Mouse (Mus musculus) CD4-positive helper T cell, adult 2 months (primary cell): ENCODE data around the gene Larp1b.
"Not testable (repeated sequence)": the region's sequence is repeated elsewhere in the genome, so short reads cannot be mapped to it uniquely, and the experiment has no call there.

Source experiments
- DNase-seq: peaks from one replicate; pipeline ENCODE4 v3.0.0-alpha.2; 2012; ENCODE audit warnings: low read depth, missing footprints, low spot score

Larp1b gene

DNA sequence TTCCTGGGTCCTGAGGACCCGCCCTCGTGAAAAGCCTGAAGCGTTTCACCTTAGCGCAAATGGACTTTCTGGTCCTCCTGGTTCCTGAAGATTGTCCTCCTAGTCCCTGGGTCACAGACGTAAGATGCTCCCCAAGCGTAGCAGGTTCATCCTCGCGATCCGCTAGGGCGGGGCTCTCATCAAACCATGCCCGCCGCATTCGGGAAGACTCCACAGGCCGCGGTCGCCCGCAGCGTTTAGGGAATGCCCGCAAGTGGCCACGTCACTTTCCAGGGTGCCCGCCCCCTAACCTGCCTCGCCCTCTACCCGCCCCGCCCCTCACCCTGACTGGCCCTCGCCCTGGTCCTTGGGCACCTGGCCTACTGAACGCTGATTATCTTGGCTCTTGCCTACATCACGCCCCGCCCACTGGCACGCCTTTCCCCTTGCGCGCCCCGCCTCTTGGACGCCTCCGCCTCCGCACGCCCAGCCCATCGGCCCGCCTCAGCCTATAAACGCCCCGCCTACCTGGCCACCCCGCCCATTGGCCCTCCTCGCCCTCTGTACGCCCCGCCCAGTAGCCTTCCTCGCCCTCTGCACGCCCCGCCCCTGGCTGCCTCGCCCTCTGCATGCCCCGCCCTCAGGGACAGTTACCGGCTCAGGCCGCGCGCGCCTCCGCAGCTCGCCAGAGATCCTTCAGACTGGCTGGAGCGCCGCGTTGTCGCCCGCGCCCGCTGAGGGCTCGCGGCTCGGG lies at the start of gene Larp1b:
TSS of gene Larp1b (plus strand) at position 659 of the 733 bp plus-strand sequence.
- DNase-seq, result peak; percentile 98

DNA sequence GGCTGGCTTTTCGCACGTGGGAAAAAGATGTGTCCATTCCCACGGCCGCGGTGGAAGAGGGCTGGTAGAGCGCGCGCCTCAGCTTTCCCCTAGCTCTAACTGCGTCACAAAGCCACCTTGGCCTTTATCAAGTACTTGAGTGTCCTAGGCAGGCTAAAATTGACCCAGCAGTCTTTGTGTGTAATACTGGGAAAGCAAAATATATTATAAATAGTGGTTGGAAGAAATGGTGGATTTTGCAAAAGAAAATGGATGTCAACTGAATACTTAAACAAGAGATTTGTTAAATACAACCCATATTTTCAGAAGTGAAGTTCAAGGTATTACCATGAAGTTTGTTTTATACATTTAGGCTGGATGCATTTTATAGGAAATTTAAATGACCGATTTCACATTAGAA lies 47.2 kb upstream of the Larp1b start, which contains the start of gene 1700034I23Rik:
TSS of gene 1700034I23Rik (minus strand) at position 101 of the 400 bp plus-strand sequence.
- not testable (repeated sequence) for DNase-seq

DNA sequence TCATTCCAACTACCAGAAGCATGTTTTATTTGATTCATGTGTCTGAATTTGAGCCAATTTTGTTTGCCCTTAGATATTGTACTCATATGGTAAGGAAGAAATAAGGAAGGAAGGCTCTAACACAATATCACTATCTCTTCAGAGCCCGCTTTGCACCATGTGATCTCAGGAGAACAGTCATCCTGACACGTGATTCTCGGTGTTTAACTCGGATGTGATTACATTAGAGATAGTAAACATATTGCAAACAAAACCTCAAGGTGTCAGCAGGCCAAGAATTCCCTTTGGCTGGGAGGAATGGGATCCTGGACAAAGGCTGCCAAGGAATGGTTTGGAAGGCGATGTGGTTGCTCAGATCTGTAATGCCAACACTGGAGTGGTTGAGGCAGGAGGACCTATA lies 11.4 kb upstream of the Larp1b start:
- no peak for DNase-seq

DNA sequence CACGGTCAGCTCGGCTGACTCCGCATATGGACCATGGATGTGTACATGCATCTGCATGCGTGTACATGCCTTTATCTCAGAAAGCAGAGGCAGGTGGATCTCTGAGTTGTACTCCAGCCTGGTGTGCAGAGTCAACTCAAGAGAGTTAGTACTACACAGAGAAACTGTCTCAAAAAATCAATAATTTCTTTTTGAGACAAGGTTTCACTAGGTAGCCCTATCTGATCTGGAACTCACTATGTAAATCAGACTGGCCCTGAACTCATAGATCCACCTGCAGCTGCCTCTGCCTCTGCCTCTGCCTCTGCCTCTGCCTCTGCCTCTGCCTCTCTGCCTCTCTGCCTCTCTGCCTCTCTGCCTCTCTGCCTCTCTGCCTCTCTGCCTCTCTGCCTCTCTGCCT lies 11.0 kb upstream of the Larp1b start:
- DNase-seq, result no peak

DNA sequence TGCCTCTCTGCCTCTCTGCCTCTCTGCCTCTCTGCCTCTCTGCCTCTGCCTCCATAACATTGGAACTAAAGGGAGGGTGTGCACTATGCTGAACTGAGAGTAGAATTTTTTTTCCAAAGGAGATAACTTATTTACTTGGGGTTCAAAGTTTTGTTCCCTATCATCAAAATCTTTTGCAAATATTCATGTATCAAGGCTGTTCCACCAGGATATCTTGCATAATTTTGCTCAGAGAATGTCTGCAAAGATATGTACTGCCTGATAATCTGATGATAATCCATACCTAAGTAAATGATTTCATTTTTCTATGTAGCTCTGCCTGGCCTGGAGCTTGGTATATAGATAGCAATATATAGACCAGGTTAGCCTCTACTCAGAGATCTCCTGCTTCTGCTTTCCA lies 10.6 kb upstream of the Larp1b start:
- no peak for DNase-seq

DNA sequence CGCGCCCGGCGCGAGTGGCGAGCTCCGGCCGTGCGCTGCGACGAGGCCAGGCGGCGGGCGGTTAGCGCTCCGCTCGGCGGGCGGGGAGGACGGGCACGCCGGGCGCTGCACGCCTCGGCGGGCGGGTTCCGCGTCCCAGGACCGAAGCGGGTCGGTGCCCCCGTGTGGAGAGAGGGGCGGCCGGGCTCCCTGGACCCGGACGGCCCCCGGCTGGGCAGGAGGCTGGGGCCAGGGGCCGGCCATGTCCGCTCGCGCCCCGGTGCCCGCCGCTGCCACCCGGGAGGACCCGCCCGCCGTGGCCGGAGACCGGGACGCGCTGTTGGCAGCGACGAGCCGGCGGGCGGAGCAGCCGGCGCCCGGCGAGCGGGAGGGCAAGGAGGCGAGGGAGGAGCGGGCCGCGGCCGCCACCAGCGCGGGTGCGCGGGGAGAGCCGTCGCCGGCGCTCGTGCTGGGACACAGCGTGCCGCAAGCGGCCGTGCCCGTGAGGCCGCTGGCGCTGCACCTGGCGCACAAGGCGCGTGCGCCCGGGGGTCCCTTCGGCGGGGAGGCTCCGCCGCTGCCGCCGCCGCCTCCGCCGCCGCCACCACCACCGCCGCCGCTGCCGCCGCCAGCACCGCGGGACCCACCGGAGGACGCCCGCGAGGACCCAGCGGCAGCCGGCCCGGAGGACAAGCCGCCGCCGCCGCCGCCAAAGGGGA lies 424 bp downstream of the Larp1b start:
- DNase-seq, result peak; percentile 67

DNA sequence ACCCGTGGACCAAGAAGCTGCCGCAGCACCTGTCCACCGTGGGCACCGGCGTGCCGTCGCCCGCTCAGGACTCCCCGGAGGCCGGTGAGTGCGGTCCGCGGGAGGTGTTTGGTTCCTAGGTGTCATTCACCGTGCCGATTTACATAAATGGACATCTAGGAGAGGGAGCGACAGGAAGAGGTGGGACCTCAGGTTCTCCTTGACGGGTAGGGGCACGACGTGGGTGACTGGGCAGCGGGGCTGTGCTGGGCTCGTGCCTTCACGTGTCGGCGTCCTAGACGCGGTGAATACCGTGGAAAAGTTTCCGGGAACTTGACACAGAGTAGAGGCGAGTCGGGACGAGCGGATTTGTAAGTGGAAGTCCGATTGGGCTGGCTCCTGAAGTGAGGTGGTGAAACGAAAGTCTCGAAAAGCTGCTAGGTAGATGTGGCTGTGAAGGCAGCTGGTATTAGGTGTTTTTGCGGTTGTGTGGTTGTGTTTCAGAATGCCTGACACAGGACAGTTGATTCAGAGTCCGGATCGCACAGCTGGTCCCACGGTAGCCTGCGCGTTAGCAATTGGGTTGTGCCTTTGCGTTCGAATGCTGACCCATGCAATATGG lies 1.1 kb downstream of the Larp1b start:
- DNase-seq, result peak; percentile 75

DNA sequence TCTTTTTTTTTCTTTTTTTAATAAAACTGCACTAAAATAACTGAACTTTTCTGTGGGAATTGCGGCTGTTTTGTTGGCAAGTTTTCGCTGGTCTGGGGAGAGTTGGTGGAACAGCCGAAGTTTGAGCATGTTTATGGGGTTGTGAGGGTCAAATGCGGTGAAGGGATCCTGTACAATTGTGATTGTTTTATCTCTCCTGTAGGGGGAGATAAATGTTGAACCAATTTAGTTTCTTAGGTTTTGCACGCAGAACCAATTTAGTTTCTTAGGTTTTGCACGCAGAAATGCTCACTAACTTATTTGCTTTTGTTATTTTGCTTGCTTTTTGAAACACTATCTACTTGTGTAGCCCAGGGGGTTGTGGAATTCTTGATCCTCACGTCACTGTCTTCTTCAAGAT lies 1.7 kb downstream of the Larp1b start:
- peak; percentile 62 for DNase-seq

DNA sequence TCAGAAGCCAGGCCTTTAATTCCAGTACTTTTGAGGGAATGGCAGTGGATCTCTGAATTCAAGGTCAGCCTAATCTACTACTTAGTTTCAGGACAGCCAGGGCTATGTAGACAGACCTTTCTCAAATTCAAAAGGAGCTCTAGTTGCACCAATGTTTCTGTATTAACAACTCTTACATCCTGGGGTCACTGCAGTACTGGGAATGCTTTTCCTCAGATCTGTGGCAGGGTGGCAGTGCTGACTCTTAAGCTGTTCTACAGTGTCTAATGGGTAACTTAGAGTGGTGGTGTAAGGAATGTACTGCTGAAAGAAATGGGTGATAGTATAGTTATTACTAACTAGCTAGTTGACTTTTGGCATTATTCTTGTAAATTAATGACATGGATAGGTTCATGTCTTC lies 3.0 kb downstream of the Larp1b start:
- no peak for DNase-seq

DNA sequence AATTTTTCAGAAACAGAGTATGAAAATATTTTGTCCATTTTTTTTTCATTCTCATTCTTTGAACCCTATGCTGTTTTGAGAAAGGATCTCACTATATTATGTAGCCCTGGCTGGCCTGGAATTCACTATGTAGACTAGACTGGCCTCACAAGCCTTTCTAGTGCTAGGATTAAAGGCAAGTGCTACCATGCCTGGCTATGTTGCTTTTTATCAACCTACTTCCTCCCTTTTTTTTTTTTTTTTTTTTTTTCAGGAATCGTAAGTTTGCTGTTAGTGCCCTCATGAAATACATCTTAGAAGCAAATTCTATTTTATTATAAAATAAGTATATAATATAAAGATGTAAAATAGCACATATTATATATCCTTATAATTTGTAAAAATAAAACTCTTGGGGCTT lies 5.2 kb downstream of the Larp1b start:
- no peak for DNase-seq

DNA sequence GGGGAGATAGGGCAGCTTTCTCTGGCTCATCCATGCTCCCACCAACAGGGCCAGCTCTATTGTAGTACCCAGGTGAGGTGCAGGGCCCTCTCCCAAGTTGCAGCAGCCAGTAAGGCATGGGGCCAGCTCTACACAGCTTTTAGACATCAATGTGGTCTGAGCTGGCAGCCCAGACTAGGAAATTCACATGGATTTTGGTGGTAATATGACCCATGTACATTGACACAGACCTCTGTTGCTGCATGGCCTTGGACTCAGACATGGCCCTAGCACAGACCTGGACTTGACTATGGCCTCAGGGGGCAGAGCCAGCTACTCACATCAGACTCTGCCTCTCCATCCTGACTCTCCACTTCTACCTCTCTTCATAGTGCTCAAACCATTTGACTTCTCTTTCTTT lies 9.2 kb downstream of the Larp1b start:
- no peak for DNase-seq

DNA sequence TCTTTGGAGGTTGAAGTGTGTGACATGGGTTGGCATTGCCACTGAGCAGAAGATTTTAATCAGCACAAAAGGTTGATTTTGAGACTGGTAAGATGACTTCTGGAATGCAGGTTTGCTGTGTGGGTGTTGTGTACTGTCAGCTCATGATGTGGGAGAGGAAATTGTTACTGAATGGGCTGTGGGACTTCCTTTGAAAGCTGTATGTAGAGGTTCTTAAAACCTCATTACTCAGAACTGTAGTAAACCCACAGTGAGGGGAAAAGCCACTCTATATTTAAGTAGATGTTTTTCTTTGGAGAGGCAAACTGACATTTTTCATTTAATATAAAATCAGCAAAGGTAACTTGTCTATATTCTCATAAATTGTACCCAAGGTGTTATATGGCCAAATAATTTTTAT lies 31.1 kb downstream of the Larp1b start:
- peak; percentile 54 for DNase-seq

DNA sequence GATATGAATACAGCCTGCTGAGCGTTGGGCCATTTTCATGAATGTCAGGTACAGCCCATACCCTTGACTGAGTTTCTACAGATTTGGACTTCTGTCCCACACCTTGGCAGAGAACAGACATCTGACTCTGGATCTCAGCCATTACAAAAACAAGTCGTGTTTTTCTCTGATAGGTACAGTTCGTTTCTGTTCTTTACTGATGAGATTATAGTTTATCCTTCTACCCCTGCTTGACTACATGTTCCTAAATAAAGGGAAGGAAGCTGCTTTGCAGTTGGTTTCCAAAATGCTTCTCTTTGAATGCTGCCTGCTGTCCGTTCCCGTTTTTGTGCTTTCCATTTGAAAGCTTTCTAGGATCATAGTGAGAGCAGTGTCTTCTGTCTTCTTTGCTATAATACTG lies 37.9 kb downstream of the Larp1b start:
- no peak for DNase-seq

DNA sequence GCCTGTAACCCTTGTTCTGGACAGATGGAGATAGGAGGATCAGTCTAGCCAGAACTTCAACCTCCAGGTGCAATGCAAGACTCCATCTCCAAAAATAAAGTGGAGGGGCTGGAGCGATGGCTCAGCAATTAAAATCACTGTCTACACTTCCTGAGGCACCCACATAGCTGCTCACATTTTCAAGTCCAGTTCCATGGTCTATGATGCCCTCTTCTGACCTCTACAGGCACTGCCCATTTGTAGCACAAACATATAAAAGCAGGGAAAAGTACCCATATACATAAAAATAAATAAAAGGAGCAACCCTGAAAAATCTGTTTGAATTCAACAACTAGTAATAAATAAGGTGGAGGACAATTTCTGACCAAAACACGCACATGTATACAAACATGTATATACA lies 39.1 kb downstream of the Larp1b start:
- DNase-seq, result peak; percentile 48

DNA sequence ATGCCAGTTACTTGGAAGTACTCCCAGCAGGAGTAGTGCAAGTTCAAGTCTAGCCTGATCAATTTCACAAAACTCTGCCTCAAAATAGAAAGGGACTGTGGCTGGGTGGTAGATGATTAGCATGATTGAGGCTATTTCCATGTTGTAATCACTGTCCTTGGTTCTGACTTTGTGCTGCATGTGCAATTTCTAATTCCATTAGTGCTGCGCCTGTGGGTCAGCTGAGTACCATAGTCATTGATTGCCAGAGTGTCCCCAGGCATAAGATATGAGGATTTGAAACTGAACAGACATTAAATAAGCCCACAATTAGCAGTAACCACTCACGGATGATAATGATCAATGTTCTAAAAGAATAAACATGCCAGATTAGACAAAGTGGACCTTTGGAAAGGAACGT lies 41.9 kb downstream of the Larp1b start:
- no peak for DNase-seq

DNA sequence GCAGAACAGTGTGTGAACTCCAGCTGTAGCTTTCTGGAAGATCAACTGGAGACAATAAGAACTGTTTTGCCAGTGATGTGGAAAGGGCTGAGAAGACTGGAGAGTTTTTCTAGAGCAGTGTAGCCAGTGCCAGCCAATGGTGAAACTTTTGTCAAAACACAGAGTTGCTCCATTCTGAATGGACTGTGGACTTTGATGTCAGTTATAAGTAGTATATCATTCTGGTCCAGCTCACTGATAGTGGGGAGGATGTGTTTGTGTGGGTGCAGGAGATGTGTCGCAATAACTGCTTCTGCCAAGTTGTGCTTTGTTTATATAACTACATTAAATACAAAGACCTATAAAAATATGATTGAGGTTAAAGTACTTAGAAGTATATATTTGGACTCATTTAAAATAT lies 45.5 kb downstream of the Larp1b start:
- no peak for DNase-seq

DNA sequence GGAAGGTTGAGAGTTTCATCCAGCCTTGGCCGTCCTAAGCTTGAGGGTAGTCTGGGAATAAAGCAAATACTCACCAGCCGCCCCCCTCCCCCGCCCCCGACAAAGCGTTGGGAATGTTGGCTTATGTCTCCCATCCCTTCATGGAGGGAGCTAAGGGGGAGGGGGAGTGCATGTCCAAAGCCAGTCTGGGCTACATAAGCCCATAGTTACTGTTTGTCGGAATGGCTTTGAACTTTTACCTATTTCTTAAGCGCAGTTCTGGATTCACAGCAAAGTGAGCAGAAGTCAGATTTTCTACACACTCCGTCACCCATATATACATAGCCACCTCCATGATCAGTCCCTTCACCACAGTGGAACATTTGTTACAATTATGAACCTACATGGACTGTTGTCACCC lies 59.7 kb downstream of the Larp1b start:
- no peak for DNase-seq

DNA sequence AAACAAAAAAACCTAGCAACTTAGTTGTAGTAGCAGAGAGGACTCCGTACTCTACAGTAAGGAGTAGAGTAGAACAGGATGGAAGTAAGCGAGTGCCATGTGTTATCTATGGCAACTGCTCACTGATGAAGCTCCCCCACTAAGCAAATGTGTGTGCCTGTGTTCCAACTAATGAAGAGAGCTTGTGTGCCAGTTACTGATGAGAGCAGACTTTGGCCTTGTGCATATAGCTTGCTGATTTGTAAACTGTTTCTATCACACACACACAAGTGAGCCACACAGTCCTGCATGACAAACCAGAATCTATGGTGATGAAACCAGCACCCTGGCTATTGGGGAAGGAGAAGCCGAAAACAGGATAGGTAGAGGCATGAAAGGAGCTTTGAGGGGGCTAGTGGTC lies 60.4 kb downstream of the Larp1b start:
- DNase-seq, result no peak

DNA sequence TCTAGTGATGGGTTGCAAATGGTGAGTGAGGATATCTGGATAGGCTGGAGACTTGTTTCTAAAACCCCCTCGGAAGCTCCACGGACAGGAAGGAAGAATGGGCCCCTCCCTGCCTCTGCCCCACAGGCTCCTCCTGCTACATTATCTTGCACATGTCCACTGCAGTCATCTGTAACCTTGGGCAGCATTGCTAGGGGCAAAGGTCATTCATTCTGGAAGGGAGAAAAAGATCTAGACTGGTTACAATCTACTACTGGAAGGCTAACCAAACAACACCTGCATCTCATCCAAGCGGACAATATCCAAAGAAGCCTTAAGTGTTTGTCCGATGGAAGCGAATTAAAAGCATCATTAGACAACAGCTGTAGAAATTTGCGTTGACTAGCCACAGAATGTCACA lies 61.1 kb downstream of the Larp1b start:
- DNase-seq, result no peak

DNA sequence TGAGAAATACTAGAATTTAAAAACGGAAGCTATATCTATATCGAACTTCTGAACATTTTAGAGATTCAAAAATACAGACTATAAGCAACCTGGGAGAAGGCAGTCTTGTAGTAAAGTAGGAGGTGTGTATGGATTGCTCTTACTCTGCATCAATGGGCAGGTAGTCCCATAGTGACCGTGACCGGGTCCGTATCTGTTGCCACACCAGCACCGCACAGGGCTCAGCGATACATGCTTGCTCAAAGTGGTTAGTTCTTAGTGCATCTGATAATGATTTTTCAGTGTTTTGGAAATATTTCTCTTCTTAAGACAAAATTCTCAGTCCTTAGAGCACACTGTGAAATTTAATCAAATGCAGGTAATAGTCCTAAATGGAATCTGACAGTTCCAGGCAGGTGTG lies 62.8 kb downstream of the Larp1b start:
- no peak for DNase-seq

DNA sequence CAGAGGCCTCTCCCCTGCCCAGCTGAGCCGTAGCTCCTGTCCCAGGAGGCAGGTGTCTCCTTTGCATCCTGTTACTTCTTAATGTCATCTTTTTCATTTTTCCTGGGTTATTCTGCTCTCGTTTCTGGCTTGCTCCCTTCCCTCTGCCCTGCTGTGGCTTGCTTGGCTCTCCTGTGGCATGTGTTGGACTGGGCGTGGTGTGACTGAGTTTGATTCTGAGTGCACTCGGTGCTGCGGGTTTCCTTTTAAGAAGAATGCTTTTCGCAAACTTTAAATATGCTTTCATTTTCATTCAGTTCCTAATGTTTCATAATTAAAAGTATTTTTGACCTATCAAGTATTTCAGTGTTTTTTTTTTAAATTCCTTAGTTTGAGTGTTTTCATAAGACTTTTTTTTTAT lies 65.3 kb downstream of the Larp1b start:
- no peak for DNase-seq

DNA sequence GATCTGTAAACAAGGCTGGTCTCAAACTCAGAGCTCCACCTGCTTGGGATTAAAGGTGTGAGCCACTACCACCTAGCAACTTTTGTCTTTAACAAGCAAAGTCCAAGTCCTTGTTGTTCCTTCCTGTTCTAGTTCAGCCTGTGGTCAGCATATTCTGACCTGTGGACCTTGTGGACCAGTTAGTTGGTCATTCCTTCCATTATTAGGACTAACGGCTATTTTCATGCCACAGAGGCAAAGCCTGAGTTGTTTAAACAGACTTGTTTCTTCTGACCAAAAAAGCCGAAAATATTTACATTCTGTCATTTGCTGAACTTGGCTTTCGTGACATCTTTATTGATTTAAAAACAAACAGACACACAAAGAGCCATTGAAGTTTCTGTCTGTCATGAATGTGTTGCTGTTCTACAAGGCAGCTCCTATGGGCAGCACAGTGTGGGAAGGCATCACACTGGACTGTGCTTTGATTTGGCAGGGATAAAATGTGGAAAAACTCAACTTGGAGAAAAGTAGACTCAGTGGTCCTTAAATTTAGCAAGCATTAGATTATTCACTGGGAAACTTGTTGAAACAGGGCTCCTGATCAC lies 68.5 kb downstream of the Larp1b start:
- no peak for DNase-seq

DNA sequence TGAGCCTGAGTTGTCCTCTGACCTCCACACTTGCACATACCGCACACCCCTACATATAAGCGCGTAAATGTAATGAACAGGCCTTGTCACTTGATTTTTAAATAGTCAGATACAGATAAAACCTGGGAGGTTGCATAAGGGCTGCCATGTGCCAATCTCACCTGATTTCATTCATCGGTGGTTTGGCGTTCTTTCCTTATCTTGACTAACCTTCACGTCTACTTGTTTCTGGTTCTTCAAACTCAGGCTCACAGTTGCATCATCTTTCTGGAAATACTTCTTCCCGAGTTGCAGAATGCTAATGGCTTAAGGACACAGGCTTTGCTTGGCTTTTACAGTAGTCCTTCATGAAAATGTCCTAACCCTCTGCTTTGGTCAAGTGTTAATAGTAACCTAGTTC lies 71.1 kb downstream of the Larp1b start:
- no peak for DNase-seq
